Mouse (Mus musculus) heart, embryonic 11.5 days (tissue): ENCODE measurements around the gene Ptpn13. TPM values are rescaled to one million over a fixed set of nuclear protein-coding genes. Genes with fewer than 3 reads are reported as not detected.

Experiments used
- ATAC-seq: fragments of 200-750 bp; cut with Nextera tagmentation; replicated peaks from 2 replicates; pipeline ENCODE4 v1.8.0; 2017; ENCODE audit warnings: moderate library complexity; ENCODE audit not compliant: insufficient number of reproducible peaks, low FRiP score, low TSS enrichment
- H3K27ac ChIP-seq: fragments of 300-500 bp; sonication (generic); 2 replicates; pipeline ENCODE4 v1.5.1; 2014; ENCODE audit warnings: mild to moderate bottlenecking, low read depth, low read length
- H3K27me3 ChIP-seq: fragments of 300-500 bp; sonication (generic); 2 replicates; pipeline ENCODE4 v1.6.1; 2014; ENCODE audit warnings: mild to moderate bottlenecking, low read length, mixed read lengths; ENCODE audit not compliant: control insufficient read depth, insufficient read depth
- H3K36me3 ChIP-seq: fragments of 300-500 bp; sonication (generic); 2 replicates; pipeline ENCODE4 v1.6.1; 2014; ENCODE audit warnings: mild to moderate bottlenecking, low read length, moderate library complexity, mixed read lengths; ENCODE audit not compliant: control insufficient read depth, insufficient read depth
- H3K4me1 ChIP-seq: fragments of 300-500 bp; sonication (generic); 2 replicates; pipeline ENCODE4 v1.6.1; 2014; ENCODE audit warnings: low read length; ENCODE audit not compliant: control insufficient read depth, insufficient read depth
- H3K4me2 ChIP-seq: fragments of 300-500 bp; sonication (generic); 2 replicates; pipeline ENCODE4 v1.6.1; 2014; ENCODE audit warnings: mild to moderate bottlenecking, moderate library complexity
- H3K4me3 ChIP-seq: fragments of 300-500 bp; sonication (generic); 2 replicates; pipeline ENCODE4 v1.5.1; 2014; ENCODE audit warnings: low read depth, low read length
- H3K9ac ChIP-seq: fragments of 300-500 bp; sonication (generic); 2 replicates; pipeline ENCODE4 v1.6.1; 2014; ENCODE audit warnings: mild to moderate bottlenecking, low read depth, low read length, moderate library complexity
- H3K9me3 ChIP-seq: fragments of 300-500 bp; sonication (generic); replicated peaks from 2 replicates; pipeline ENCODE4 v1.6.1; 2016; ENCODE audit warnings: low read length; ENCODE audit not compliant: control insufficient read depth
- WGBS: fragments of 180-500 bp; shearing (Covaris S2); extraction: QIAGEN DNeasy Blood & Tissue Kit; methylation state at CpG from one replicate; pipeline ENCODE4 v1.1.7; 2014; ENCODE audit not compliant: insufficient replicate concordance; 5-methylcytosine and 5-hydroxymethylcytosine counted together
- polyA plus RNA-seq: library from polyadenylated mRNA; unstranded; fragments of >200 nt; fragmentation: Nextera tagmentation; extraction: Ambion mirVana; gene quantifications from 2 replicates; pipeline ENCODE4 v1.2.1, GENCODE M21; 2014

The Ptpn13 gene
- polyA plus RNA-seq, 1 experiment from 2014 or later: 12.3 TPM

GRCm38 (mm10) chr5:103598264-103598663, 173.3 kb downstream of the Ptpn13 start:
- Histone ChIP-seq H3K4me2 (no peak overlapping the region), H3K9me3 (no peaks in the 10 kb centered on the region), H3K36me3 (no peaks in the 10 kb centered on the region), H3K4me1 (peaks cover 19% of the 10 kb centered on the region), H3K4me3 (no peak overlapping the region), H3K27me3 (no peaks in the 10 kb centered on the region), H3K27ac (no peak overlapping the region), H3K9ac (no peak overlapping the region)
- 73% methylated on average over 9 of the region's 9 CpGs for WGBS
- no peak for ATAC-seq

- H3K27ac ChIP-seq: no peak overlapping the region
These were observed 173.9 kb downstream of the Ptpn13 start for GRCm38 (mm10) chr5:103598881-103599280.

GRCm38 (mm10) chr5:103603115-103603893, 178.3 kb downstream of the Ptpn13 start:
- Histone ChIP-seq H3K4me2 (no peak overlapping the region), H3K9ac (no peak overlapping the region), H3K27ac (no peak overlapping the region), H3K4me3 (no peak overlapping the region), H3K9me3 (no peaks in the 10 kb centered on the region), H3K27me3 (no peaks in the 10 kb centered on the region; the same call in 1 of the 2 replicates), H3K4me1 (no peaks in the 10 kb centered on the region; the same call in 1 of the 2 replicates), H3K36me3 (no peaks in the 10 kb centered on the region)
- ATAC-seq: no peak
- WGBS: 76% methylated on average over 11 of the region's 11 CpGs

More at GRCm38 (mm10) chr5:103598881-103599280, 173.9 kb downstream of the Ptpn13 start:
- Histone ChIP-seq H3K4me3 (no peak overlapping the region), H3K9me3 (no peaks in the 10 kb centered on the region), H3K4me2 (no peak overlapping the region), H3K36me3 (no peaks in the 10 kb centered on the region), H3K27me3 (no peaks in the 10 kb centered on the region), H3K9ac (no peak overlapping the region), H3K4me1 (peaks cover 19% of the 10 kb centered on the region)
- no peak for ATAC-seq
- WGBS: 78% methylated on average over 5 of the region's 5 CpGs

DNA sequence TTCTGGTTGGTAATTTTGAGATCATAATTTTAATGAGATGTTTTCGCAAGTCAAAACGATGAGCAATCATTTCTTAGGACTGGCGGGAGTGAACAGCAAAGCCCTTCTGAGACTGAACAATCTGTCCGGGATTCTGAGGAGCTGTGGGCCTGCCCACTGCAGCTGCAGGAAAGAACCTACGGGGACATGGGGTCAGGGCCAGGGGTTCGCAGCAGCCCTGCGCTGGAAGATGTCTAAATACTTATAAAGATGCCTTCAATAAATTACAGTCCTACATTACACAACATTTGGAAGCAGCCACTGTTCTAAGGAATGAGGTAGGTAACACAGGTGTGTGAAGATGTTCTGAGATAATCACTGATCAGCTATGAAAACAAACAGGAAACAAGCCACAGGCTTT, 180.7 kb downstream of the Ptpn13 start:
- Histone ChIP-seq H3K4me3 (no peak overlapping the region), H3K9me3 (no peaks in the 10 kb centered on the region), H3K27me3 (no peaks in the 10 kb centered on the region; the same call in 1 of the 2 replicates), H3K27ac (no peak overlapping the region), H3K9ac (no peak overlapping the region), H3K4me1 (no peaks in the 10 kb centered on the region), H3K4me2 (no peak overlapping the region), H3K36me3 (no peaks in the 10 kb centered on the region)
- 83% methylated on average over 7 of the region's 7 CpGs for WGBS
- no peak for ATAC-seq

GRCm38 (mm10) chr5:103610148-103610547, 185.2 kb downstream of the Ptpn13 start:
- WGBS: 57% methylated on average over 5 of the region's 5 CpGs
- Histone ChIP-seq H3K27me3 (no peaks in the 10 kb centered on the region; the same call in 1 of the 2 replicates), H3K9ac (no peak overlapping the region), H3K9me3 (no peaks in the 10 kb centered on the region), H3K4me3 (no peak overlapping the region), H3K4me1 (no peaks in the 10 kb centered on the region), H3K36me3 (no peaks in the 10 kb centered on the region), H3K27ac (no peak overlapping the region), H3K4me2 (no peak overlapping the region)
- ATAC-seq: no peak

- no peak overlapping the region for H3K4me3 ChIP-seq
- H3K9ac ChIP-seq: no peak overlapping the region
- H3K36me3 ChIP-seq: no peaks in the 10 kb centered on the region
- no peaks in the 10 kb centered on the region for H3K9me3 ChIP-seq
- H3K27ac ChIP-seq: no peak overlapping the region
- no peaks in the 10 kb centered on the region for H3K4me1 ChIP-seq
- WGBS: 86% methylated on average over 10 of the region's 10 CpGs
- no peak overlapping the region for H3K4me2 ChIP-seq
- ATAC-seq: no peak
- H3K27me3 ChIP-seq: no peaks in the 10 kb centered on the region; the same call in 1 of the 2 replicates
These were observed 186.0 kb downstream of the Ptpn13 start for GRCm38 (mm10) chr5:103610856-103611472.

- no peak overlapping the region for H3K4me2 ChIP-seq
- H3K9me3 ChIP-seq: no peaks in the 10 kb centered on the region
- H3K36me3 ChIP-seq: no peaks in the 10 kb centered on the region
- H3K4me3 ChIP-seq: no peak overlapping the region
- no peaks in the 10 kb centered on the region; the same call in 1 of the 2 replicates for H3K27me3 ChIP-seq
- no peak overlapping the region for H3K9ac ChIP-seq
- no peak overlapping the region for H3K27ac ChIP-seq
- 79% methylated on average over 7 of the region's 7 CpGs for WGBS
- no peaks in the 10 kb centered on the region for H3K4me1 ChIP-seq
- no peak for ATAC-seq
These were observed 187.3 kb downstream of the Ptpn13 start for GRCm38 (mm10) chr5:103612316-103612715.

- WGBS: 83% methylated on average over 7 of the region's 7 CpGs
- Histone ChIP-seq H3K9me3 (no peaks in the 10 kb centered on the region), H3K4me1 (no peaks in the 10 kb centered on the region), H3K27ac (no peak overlapping the region), H3K27me3 (no peaks in the 10 kb centered on the region), H3K4me2 (no peak overlapping the region), H3K9ac (no peak overlapping the region), H3K36me3 (no peaks in the 10 kb centered on the region), H3K4me3 (no peak overlapping the region)
- ATAC-seq: no peak
These were observed 189.4 kb downstream of the Ptpn13 start for GRCm38 (mm10) chr5:103614356-103614755.
